Mouse (Mus musculus) CH12.LX (cell line): ENCODE data around the gene Zdhhc19. TPM values are rescaled to one million over a fixed set of nuclear protein-coding genes. Genes with fewer than 3 reads are reported as not detected.

Experiments
- DNase-seq: peaks from one replicate; pipeline ENCODE4 v3.0.0-alpha.2; 2013; ENCODE audit errors: extremely low read depth
- H3K27ac ChIP-seq: 2 replicates; pipeline ENCODE4 v1.5.1; 2012; ENCODE audit warnings: low read depth, mild to moderate bottlenecking, control low read depth, moderate library complexity; ENCODE audit not compliant: insufficient read depth
- H3K27me3 ChIP-seq: replicated peaks from 2 replicates; pipeline ENCODE3; 2012; ENCODE audit warnings: inconsistent platforms
- H3K36me3 ChIP-seq, 2 experiments: replicated peaks in 1 of 2; 2 replicates each; pipeline versions ENCODE3 to v1.6.1; 2012; ENCODE audit warnings: inconsistent platforms in 1 of 2, low read length in 1 of 2, mild to moderate bottlenecking in 1 of 2, mixed read lengths in 1 of 2, moderate library complexity in 1 of 2; ENCODE audit not compliant: control insufficient read depth in 1 of 2, insufficient read depth in 1 of 2
- H3K4me1 ChIP-seq, 2 experiments: 2 replicates each; pipeline ENCODE4 v1.6.1; 2012; ENCODE audit warnings: inconsistent platforms in 1 of 2, moderate library complexity in 1 of 2; ENCODE audit not compliant: insufficient read depth in 2 of 2, control insufficient read depth in 1 of 2
- H3K4me2 ChIP-seq: 2 replicates; pipeline ENCODE4 v1.6.1; 2012; ENCODE audit warnings: low read depth, mild to moderate bottlenecking, control low read depth; ENCODE audit not compliant: poor library complexity, insufficient read depth, severe bottlenecking
- H3K4me3 ChIP-seq, 3 experiments: fragments of 150-350 bp in 1 of 3; sonication (generic) in 1 of 3; replicated peaks in 1 of 3; 2 replicates each; pipeline versions ENCODE3 to v1.5.1; 2011 to 2012; ENCODE audit warnings: low read depth in 2 of 3, low read length in 2 of 3, mild to moderate bottlenecking in 2 of 3, moderate library complexity in 2 of 3, control low read depth in 1 of 3, improper control_type of control experiment in 1 of 3, inconsistent platforms in 1 of 3, mixed read lengths in 1 of 3; ENCODE audit not compliant: poor library complexity in 1 of 3
- H3K79me2 ChIP-seq: replicated peaks from 2 replicates; pipeline ENCODE4 v1.6.1; 2012; ENCODE audit warnings: mild to moderate bottlenecking, moderate library complexity; ENCODE audit not compliant: control insufficient read depth, poor library complexity, insufficient read depth, severe bottlenecking; ENCODE audit errors: extremely low read depth
- H3K9ac ChIP-seq: 2 replicates; pipeline ENCODE4 v1.6.1; 2012; ENCODE audit warnings: low read depth, mild to moderate bottlenecking, control low read depth, moderate library complexity; ENCODE audit not compliant: insufficient read depth
- H3K9me3 ChIP-seq: replicated peaks from 2 replicates; pipeline ENCODE3; 2012; ENCODE audit warnings: low read length, inconsistent platforms, mixed read lengths
- BHLHE40 ChIP-seq: IDR thresholded peaks from 2 replicates; pipeline ENCODE4 v1.6.1; 2011; ENCODE audit warnings: mild to moderate bottlenecking, low read depth, low read length, improper control_type of control experiment
- CHD1 ChIP-seq: IDR thresholded peaks from 2 replicates; pipeline ENCODE4 v1.6.1; 2012; ENCODE audit warnings: low read depth, low read length, improper control_type of control experiment, inconsistent platforms
- CHD2 ChIP-seq: IDR thresholded peaks from 2 replicates; pipeline ENCODE4 v1.6.1; 2011; ENCODE audit warnings: low read length, improper control_type of control experiment
- GABPA ChIP-seq: IDR thresholded peaks from 2 replicates; pipeline ENCODE4 v1.6.1; 2012; ENCODE audit warnings: low read depth, low read length, improper control_type of control experiment, inconsistent platforms; ENCODE audit not compliant: insufficient replicate concordance
- IRF4 ChIP-seq: IDR thresholded peaks from 2 replicates; pipeline ENCODE4 v1.6.1; 2014; ENCODE audit warnings: low read depth, mild to moderate bottlenecking, inconsistent platforms, low read length, improper control_type of control experiment
- JUN ChIP-seq: IDR thresholded peaks from 2 replicates; pipeline ENCODE4 v1.6.1; 2011; ENCODE audit warnings: low read depth, mild to moderate bottlenecking, low read length, improper control_type of control experiment, moderate library complexity; ENCODE audit not compliant: insufficient read depth
- JUND ChIP-seq: conservative IDR thresholded peaks from 2 replicates; pipeline ENCODE4 v1.6.1; 2011; ENCODE audit warnings: low read depth, low read length, improper control_type of control experiment
- KAT2A ChIP-seq: IDR thresholded peaks from 2 replicates; pipeline ENCODE4 v1.6.1; 2012; ENCODE audit warnings: low read length, improper control_type of control experiment, inconsistent platforms; ENCODE audit not compliant: insufficient replicate concordance
- MXI1 ChIP-seq: IDR thresholded peaks from 2 replicates; pipeline ENCODE4 v1.6.1; 2011; ENCODE audit warnings: mild to moderate bottlenecking, low read depth, low read length, improper control_type of control experiment
- NRF1 ChIP-seq: IDR thresholded peaks from 2 replicates; pipeline ENCODE4 v1.6.1; 2014; ENCODE audit warnings: low read depth, mild to moderate bottlenecking, inconsistent platforms, low read length, improper control_type of control experiment, moderate library complexity
- POLR2A ChIP-seq: IDR thresholded peaks from 2 replicates; pipeline ENCODE4 v1.6.1; 2011; ENCODE audit warnings: low read depth, mild to moderate bottlenecking, improper control_type of control experiment, low read length
- POLR2AphosphoS2 ChIP-seq: IDR thresholded peaks from 2 replicates; pipeline ENCODE4 v1.6.1; 2011; ENCODE audit warnings: low read depth, low read length, improper control_type of control experiment
- RCOR1 ChIP-seq: conservative IDR thresholded peaks from 2 replicates; pipeline ENCODE4 v1.6.1; 2012; ENCODE audit warnings: low read depth, mild to moderate bottlenecking, inconsistent platforms, low read length, improper control_type of control experiment
- TCF12 ChIP-seq: IDR thresholded peaks from 2 replicates; pipeline ENCODE4 v1.6.1; 2014; ENCODE audit warnings: low read depth, mild to moderate bottlenecking, inconsistent platforms, low read length, improper control_type of control experiment
- UBTF ChIP-seq: IDR thresholded peaks from 2 replicates; pipeline ENCODE4 v1.6.1; 2012; ENCODE audit warnings: low read depth, mild to moderate bottlenecking, inconsistent platforms, low read length, improper control_type of control experiment, moderate library complexity
- USF2 ChIP-seq: conservative IDR thresholded peaks from 2 replicates; pipeline ENCODE4 v1.6.1; 2011; ENCODE audit warnings: low read depth, low read length, improper control_type of control experiment
- dilution Hi-C: fragments of 300-500 bp; cut with MboI; formaldehyde crosslinking; loops from 2 replicates; pipeline ENCODE4 v1.14.3; 2020; ENCODE audit warnings: low sequenced_read_pairs; ENCODE audit not compliant: extremely low pct_unique_long_range_greater_than_20kb, extremely low pct_ligation_motif_present
- in situ Hi-C: fragments of 300-500 bp; cut with MboI; formaldehyde crosslinking; loops from 3 replicates; pipeline ENCODE4 v1.14.3; 2019; ENCODE audit warnings: low sequenced_read_pairs, low pct_ligation_motif_present, low pct_unique_long_range_greater_than_20kb, mixed read lengths
- polyA plus RNA-seq: library from polyadenylated mRNA; unstranded; fragments of >175 nt; gene quantifications from 2 replicates; pipeline ENCODE4 v1.2.1, GENCODE M21; 2012; ENCODE audit warnings: low read depth; ENCODE audit not compliant: insufficient read length
- total RNA-seq, 2 experiments: library from RNA; depleted of rRNA; stranded (reverse); fragments of 300-350 nt in 1 of 2; fragments of >200 nt in 1 of 2; gene quantifications; 2 replicates each; pipeline ENCODE4 v1.2.3; 2012 to 2014

Zdhhc19 gene
- total and polyA plus RNA-seq, 3 experiments: not detected

GRCm38 (mm10) chr16:32513401-32513800 is 17.3 kb downstream of the Zdhhc19 start:
- H3K9ac ChIP-seq: no peak overlapping the region
- H3K79me2 ChIP-seq: no peaks in the 10 kb centered on the region
- dilution Hi-C loops (no loop called here), in situ Hi-C loops (loop anchor here (5.0 kb wide), 1 partner anchor 119 kb away; no protein-coding TSS in a partner anchor)
- H3K27me3 ChIP-seq: peaks cover 2% of the 10 kb centered on the region
- no peak overlapping the region for H3K4me2 ChIP-seq
- H3K36me3 ChIP-seq: no peaks in the 10 kb centered on the region
- H3K4me3 ChIP-seq: no peak overlapping the region
- H3K27ac ChIP-seq: no peak overlapping the region
- no peak for DNase-seq
- H3K9me3 ChIP-seq: no peaks in the 10 kb centered on the region
- no peak for TF ChIP-seq IRF4
- TF ChIP-seq BHLHE40: no peak
- TF ChIP-seq JUN: no peak
- TF ChIP-seq TCF12: no peak
- no peak for TF ChIP-seq MXI1
- no peak for TF ChIP-seq USF2
- no peaks in the 10 kb centered on the region; a peak in 1 of 4 replicates for H3K4me1 ChIP-seq

DNA sequence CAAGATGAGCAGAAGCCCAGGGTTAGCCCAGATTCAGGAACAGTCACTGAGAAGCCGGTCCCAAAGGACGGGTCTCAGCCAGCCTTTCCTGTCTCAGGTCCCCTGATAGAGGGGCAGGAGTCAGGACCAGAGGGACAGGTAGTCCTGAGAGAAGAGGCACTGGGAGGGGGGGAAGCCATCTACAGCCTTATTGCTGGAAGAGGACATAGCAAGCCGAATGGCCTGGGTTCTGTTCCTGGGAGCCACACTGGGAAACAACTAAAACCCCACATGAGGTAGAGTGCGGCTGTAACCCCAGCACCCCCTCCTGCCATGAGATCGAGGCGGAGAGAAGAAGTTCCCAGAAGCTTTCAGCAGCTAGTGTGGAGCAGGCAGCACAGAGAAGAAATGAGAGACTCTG is 17.9 kb downstream of the Zdhhc19 start:
- dilution Hi-C loops (no loop called here), in situ Hi-C loops (loop anchor here (5.0 kb wide), 1 partner anchor 118 kb away; no protein-coding TSS in a partner anchor)
- Histone ChIP-seq H3K4me3 (no peak overlapping the region), H3K4me1 (no peaks in the 10 kb centered on the region; a peak in 1 of 4 replicates), H3K4me2 (no peak overlapping the region), H3K9ac (no peak overlapping the region), H3K36me3 (no peaks in the 10 kb centered on the region), H3K27ac (no peak overlapping the region), H3K9me3 (no peaks in the 10 kb centered on the region), H3K27me3 (peaks cover 2% of the 10 kb centered on the region), H3K79me2 (no peaks in the 10 kb centered on the region)
- DNase-seq: no peak
- TF ChIP-seq POLR2AphosphoS2: no peak
- no peak for TF ChIP-seq CHD2
- no peak for TF ChIP-seq JUN
- no peak for TF ChIP-seq UBTF
- no peak for TF ChIP-seq POLR2A
- TF ChIP-seq RCOR1: no peak
- no peak for TF ChIP-seq JUND
- TF ChIP-seq TCF12: no peak
- TF ChIP-seq NRF1: no peak
- TF ChIP-seq KAT2A: no peak
- TF ChIP-seq USF2: no peak
- no peak for TF ChIP-seq IRF4
- TF ChIP-seq GABPA: no peak
- no peak for TF ChIP-seq CHD1
- no peak for TF ChIP-seq MXI1
